Mouse (Mus musculus): Measurements from ENCODE around the gene Tm4sf1.

Tm4sf1 gene

DNA sequence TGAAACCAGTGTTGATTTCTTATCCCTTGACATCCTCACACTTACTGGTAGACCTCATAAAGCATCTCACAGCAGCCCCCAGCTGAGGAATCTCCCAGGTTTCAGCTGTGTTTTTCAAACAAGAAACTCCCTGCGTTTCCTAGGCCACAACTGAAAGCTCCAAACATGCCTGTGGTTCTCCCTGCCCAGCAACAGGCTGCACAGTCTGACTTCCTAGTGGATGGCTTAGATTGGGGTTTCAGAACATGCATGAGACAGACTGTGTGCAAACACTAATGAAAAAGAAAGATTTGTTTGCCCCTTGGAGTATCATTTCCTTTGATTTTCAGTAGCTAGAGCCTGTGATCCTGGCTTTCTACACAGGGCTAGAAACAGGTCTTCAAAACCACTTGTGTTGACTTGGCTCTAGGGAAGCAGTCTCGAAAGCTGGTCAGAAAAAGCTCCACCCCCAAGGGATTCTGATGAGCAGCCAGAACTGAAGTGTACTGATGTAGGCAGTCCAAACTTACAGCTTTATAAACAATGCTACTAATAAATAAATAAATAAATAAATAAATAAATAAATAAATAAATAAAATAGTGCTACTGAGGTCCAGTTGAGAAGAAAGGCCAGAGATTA is at the start of gene Tm4sf1:
Tm4sf1 (minus strand) TSS at position 68 of the 619 bp plus-strand sequence.
- DNase-seq (ENCODE audit: low spot score in 2 of 2) = no peak

DNA sequence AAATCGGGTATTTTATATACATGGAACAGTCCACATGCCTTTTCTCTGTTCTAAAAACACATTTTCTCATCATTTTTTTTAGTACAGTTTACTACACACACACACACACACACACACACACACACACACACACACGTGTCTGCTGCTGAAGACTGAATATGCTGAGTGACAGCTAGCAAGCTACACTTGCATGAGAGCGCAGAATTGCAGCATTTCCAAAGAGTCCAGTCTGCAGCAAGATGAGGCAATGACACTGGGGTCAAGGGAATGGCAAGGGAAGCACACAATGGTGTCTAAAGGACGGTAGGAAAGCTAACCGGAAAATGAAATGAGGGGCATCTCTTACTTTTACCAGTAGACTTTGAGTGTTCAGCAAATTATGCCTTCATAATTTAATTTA is 43.0 kb upstream of the Tm4sf1 start:
- DNase-seq (ENCODE audit: low spot score in 2 of 2) = no peak

DNA sequence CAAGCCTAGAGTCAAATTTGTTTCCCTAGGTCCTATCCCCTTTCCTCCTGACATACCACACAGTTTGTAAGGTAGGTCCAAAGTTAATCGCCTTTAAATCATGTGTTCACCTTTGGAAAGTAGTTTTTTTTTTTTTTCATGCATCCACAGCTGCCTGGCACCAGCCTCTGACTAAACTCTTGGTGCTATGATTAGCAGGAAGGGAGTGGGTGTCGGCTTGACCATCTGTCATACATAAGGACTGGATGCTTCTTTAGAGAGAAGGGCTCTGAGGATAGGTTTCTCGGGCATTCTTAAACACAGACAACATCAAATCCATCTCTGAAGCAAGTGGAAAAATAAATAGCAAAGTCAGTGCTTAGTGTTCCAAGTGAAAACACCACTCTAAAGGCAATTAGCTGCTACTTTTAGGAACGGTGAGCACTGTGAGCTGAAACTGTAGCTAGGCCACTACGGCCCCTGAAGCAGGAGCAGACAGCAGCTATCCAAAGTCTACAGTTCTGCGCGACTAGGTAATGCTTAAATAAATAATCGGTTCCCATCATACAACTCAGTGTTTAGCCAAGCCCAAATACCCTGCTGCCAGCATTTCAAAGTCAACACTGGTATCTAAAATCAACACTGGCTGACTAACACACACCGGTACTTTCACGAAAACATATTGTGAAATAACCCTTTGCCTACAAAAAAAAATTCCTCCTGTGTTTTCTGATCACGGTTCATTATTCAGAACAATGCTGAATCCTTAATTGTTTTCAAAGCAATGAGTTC is 42.2 kb upstream of the Tm4sf1 start:
- no peak for DNase-seq (ENCODE audit: low spot score in 2 of 2)

DNA sequence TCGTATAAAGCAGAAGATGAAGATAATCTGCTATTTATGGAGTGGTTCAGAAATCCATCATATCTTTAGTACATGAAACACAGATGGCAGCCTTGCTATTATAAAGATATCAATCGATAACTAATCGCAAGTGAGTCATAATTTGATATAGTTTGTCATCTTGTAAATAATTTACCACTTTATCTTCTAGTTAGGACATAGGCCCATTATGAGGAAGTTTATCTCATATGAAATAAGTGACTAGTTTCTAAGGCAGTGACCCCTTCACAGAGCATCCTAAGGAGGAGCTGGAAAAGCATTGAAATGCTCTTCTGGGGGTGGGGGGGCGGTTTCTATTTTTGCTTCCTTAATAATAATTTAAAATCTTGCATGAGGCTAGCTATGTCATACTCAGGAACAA is 41.2 kb upstream of the Tm4sf1 start:
- DNase-seq (ENCODE audit: low spot score in 2 of 2) = no peak

DNA sequence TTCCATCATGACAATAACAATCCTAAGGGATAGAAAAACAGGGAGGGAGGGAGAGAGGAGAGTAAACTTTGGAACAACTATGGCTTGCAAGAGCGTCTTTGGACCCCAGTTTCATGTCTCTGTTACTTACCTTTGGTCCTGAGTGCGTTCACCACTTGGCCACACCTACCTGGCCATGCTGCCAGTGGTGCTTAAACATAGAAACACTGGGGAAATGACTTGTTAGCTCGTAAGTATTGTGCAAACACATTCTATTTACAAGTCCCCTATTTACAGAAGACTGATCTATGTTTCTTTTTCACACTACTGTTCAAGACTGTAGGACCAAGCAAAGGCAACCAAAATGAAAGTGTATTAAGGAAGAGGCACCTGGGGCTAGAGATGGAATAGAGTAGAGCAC is 39.5 kb upstream of the Tm4sf1 start:
- no peak for DNase-seq (ENCODE audit: low spot score in 2 of 2)

DNA sequence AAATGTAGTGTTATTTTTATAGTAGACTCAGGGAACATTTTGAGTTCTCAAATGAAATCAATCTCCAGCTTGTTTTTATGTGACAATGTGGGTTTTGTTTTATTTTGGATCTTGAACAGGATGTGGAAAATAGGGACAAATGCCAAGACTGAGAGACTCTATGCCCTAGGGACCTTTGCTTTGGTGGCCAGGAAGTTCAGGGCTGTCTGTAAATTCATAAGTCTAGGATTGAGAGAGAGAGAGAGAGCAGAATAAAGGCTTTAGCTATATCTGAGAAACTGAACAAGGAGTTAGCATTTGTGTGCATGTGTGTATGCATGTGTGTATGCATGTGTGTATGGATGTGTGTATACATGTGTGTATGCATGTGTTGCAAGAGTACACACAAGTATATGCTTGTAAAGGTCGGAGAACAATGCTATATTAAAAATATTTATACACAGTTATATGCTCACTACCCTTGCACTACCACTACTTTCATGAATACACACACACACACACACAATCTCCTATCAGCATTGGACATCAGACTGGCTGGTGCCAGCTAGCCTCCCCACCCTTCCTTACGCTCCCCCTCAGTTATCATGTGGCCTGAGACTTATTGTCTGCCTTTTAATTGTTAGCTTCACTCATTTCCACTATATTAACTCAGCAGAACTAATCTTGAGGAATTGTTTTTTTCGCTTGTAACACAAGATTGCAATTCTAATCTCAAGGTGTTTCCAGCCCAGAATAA is 33.5 kb upstream of the Tm4sf1 start:
- no peak for DNase-seq (ENCODE audit: low spot score in 2 of 2)

DNA sequence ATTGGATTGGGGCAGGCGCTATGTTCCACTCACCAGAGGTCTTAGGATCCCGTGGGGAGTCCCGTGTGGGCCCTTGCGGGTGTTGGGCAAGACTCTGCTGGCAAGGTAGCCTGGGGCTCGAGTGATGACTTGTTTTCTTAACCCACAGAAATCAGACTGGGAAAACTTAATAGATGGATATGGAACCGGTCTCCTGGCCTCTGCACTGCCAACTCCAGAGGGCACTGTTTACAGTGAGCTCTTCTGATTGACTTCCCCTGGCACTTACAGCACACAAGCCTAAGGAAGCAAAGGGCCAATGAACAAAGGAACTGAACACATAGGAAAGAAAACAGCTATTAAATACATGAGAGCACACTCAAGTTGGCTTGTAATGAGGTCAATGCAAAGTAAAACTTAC is 26.2 kb upstream of the Tm4sf1 start:
- no peak for DNase-seq (ENCODE audit: low spot score in 2 of 2)

DNA sequence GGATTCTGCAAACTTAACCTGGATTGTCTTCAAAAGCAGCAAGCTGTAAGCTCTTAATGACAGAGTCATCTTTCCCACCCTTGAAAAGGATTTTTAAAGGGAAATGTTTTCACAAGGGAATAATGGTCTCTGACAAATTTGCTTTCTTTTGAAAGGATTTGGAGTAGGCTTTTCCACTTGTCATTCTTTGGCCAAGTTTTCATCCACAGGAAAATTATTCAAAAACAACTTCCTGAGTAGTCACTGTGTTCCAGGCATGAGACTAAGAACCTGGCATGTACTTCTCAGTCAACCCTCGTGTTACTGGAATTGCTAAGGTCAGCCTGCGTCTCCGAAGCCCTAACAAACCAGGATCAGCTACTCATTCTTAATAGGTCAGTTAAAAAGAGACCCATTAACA is 5.3 kb upstream of the Tm4sf1 start:
- no peak for DNase-seq (ENCODE audit: low spot score in 2 of 2)

DNA sequence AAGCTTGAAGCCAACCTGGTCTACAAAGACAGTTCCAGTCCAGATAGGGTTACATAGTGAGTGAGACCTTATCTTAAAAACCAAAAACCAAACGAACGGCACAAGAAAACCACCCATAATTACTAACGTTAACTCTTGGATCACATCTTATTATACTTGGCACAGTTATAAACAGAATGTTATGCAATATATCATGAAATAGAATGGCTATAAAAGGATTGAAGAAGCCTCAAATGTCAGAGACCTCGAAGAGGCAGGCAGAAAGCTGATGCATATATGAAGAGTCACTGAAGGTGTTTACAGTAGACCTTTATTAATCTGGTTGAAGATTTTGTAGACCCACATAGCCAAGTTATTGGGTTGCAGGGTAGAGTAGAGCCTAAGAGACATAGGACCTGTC is 3.8 kb upstream of the Tm4sf1 start:
- no peak for DNase-seq (ENCODE audit: low spot score in 2 of 2)

DNA sequence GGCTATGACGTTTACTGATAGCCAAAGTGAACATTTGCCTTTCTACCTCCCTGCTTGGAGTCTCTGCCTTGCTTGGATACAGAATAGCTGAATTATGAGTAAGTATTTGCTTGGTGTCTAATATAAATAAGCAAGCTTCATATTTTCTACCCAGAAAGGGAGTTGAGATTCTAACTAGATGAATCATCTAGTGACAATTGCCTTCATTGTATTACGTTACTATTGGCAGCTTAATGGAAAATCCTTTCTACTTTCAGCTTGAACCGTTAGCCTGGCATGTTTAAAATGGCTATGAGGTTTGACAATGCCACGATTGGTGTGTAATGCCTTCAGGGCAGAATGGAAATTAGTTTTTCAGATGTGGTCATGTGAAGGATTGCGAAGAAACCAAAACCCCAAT is 2.7 kb upstream of the Tm4sf1 start:
- DNase-seq (ENCODE audit: low spot score in 2 of 2) = no peak

DNA sequence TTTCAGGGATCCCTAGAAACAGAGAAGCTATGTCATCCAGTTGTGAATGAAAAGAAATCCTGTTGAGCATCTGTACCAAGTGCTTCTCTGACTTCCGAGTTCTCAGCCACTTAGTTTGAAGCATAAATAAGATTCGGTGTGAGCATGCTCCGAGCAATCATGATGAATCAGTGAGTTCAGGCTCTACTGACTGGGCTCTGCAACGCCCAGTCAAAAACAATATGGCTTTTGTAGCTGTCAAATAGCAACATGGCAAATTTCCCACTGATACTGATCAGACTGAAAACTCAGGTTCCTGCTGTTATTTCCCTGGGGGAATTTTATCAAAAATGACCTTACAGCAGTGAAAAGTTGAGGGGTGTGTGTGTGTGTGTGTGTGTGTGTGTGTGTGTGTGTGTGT is 2.3 kb upstream of the Tm4sf1 start:
- no peak for DNase-seq (ENCODE audit: low spot score in 2 of 2)

DNA sequence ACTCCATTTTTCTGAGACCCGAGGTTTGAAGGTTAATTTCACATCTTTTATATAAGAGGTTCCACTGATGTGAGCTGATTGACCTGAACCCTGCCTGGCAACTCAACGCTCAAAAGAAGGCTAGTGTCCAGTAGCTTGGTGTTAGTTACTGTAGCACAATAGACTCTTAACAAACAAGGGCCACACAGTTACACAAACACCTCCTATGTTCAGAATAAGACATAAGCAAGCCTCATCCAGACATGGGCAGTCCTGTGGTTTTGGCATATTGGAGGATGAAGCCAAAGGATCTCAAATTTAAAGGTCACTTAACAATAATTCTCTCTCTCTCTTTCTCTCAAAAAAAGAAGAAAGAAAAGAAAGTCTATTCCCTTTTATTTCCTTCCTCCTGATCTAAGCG is 1.7 kb upstream of the Tm4sf1 start:
- no peak for DNase-seq (ENCODE audit: low spot score in 2 of 2)

DNA sequence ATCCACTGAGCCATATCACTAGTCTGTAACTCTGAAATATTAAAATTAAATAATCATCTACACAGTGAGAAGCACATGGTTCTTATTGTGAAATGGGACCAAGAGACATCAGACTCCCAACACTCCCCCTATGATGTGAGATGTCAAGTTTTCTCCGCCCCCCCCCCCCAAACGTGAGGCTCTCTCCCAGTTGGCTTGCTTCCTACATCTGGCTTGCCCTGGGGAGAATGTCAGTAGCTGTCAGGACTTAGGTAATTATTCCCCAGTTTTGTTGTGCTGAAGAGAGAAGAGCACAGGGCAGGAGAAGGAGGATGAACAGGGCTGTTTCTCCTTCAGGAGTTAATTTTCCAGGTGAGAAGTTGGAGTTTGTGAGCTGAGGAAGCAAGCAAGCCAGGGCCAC is 1.1 kb upstream of the Tm4sf1 start:
- no peak for DNase-seq (ENCODE audit: low spot score in 2 of 2)

DNA sequence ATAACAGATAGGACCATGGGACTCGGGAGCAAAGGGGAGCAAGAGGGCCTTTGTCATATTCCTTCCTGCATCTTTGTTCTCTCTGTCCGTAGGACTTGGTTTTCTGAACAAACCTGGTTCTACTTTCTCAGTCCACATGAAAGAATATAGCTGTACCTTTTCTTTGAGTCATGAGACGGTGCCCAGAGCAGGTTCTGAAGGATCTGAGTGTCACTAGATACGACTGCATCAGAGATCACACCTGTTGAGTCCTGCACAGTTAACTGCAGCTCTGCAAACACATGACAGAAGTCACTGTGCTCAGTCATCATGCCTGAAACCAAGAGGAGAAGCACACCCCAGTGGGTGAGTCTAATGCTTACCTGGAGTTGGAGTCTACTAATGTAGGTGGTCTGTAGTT is 422 bp downstream of the Tm4sf1 start:
- DNase-seq (ENCODE audit: low spot score in 2 of 2) = no peak

DNA sequence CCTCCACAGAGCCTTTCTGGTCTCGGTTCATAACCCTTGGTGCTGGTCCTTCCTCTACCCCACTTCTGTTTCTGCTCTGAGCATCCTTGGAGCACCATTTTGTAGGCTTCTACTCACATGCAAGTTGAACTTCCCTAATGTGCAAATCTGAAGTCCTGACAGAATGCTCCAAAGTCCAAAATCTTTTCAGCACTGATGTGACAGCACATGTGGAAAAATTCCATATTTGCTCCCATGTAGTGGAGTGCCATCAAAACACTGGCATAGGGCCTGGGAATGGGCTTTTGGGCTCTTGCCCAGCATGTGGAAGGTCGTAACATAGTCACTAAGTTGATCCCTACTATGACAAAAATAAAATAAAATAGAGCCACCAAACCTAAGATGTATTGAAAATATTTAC is 3.8 kb downstream of the Tm4sf1 start:
- DNase-seq (ENCODE audit: low spot score in 2 of 2) = no peak

DNA sequence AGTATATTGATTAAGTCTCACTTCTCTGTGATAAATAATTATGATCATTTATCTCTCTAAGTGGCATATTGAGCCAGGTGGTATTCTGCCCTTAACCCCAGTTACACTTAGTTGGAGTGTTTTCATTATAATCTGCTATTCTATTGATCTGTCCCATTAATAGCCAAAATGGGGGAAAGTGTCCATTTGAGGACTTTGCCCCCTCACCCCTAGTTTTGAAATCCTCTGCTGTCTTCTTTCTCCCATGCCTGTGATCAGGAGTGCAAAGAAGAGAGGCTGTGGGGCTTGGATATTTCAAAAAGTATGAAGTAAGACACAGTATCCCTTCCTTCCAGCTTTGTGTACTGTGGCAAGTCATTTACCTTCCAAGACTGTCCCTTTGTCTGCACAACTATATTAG is 5.2 kb downstream of the Tm4sf1 start:
- DNase-seq (ENCODE audit: low spot score in 2 of 2) = no peak

DNA sequence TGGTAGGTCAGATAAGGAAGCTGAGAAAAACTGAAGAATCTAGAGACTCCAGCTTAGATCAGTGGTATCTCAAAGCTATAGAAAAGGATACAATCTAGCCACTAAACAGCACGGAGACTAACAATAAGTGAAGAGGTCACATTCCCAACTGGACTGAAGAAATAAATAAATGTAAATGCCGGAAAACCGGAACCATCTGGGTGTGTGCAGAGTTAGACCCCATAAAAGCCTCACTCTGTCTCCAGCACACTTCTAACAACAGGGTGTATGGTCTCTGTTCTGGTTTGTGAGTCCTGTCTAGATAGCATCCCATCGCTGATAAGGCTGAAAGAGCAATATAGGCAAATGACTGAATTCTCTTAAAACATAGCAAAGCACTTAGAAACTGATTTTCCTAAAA is 6.2 kb downstream of the Tm4sf1 start:
- DNase-seq (ENCODE audit: low spot score in 2 of 2) = no peak

DNA sequence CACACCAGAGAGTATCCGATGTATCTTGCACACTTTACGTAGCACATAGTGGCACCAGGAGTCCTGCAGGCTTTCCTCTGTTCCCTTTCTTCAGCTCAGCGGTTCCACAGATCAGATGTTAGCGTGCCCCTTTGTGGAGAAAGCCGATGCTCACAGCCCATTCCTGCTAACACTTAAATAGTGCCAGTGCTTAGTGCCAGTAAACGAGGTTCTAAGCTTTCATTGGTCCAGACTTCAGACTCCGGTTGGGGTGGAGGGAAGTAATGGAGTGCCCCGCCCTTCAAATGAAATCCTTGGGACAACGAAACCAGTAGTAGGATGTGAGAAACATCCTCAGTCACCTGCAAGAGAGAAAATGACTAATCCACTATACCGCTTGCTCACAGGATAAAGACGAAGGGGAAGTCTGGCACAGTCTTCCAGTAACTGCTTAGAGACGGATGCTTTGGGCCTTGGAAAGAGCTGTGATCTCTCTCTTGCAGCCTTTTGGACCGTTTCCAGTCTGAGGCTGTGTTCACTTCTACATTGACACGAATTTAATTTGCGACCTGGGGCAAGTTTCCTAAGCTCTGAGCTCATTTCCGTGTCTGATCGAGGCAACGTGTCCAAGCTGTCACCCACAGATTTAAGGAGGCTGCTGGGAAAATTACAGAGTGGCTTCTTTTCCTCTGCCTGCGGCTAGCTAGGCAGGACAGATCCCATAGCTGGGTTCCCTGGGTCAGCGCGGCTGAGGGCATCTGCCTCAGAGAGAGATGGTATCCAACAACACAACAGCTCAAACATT is 6.9 kb downstream of the Tm4sf1 start:
- peak in 1 of 2 experiments; percentile 13 for DNase-seq (ENCODE audit: low spot score in 2 of 2)

DNA sequence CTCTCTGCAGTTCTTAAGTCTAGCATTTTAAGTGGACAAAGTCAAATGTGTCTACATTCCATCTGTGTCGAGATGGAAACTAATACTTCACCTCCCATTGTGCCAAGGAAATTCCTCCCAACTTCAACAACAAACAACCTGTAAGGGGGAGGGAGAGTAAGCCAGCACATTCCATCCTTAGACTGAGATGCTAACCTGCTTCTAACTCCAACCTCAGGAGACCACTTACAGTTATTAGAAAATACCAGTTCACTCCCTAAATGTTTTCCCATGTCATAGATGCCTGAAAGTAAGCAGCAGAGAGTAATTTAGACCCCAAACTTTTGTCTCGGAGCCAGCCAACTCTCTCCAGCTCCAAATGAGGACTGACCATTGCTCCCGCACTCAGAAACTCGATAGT is 7.9 kb downstream of the Tm4sf1 start:
- no peak for DNase-seq (ENCODE audit: low spot score in 2 of 2)

DNA sequence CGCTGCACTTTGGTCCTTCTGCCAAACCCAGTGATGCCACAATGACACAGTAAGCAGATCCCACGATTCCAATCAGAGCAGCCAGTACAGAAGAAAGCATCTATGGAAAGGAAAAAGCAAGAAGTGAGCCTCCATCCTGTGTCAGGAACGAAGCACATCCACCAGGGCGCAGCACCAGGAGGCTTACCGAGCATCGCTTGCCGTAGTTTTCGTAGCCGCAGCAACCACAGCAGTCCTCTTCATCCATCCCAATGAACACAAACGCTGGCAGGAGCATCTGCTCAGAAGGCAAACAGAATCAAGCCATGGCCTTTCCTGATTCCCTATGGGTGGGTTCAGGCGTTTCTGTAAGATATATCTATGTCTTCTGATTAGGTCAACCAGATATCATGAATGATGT is 9.0 kb downstream of the Tm4sf1 start:
- DNase-seq (ENCODE audit: low spot score in 2 of 2) = no peak

DNA sequence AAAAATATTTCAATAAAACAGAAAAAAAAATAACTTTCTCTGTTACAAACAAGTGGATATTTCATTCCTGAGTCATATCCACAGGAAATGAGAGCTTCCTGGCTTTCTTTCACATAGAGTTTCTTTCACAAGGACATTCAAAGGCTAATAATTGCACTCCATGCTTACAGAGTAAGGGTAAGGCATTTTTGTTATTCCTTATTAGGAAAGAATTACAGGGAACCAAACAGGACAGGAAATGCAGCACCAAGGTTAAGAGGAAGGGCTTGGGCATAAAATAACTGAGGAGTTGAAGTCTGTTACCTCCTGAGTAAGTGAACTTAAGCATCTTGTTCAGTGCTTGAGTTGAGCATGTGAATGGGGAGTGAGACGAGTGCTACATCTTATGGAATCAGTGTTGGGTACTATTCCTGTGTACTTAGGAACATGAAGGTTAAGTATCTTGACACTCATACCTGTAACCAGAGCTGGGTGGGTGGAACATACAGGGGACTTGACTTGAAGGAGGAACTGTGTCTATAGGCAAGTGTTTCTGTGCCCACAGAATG is 12.8 kb downstream of the Tm4sf1 start:
- DNase-seq (ENCODE audit: low spot score in 2 of 2) = no peak

Measured in cerebellum, postnatal 4 days (tissue).